Mouse (Mus musculus) gonadal fat pad, adult 2 months (tissue): Measurements from ENCODE around the gene Mief1. TPM values are rescaled to one million over a fixed set of nuclear protein-coding genes. Genes with fewer than 3 reads are reported as not detected.

Experiments
- DNase-seq: peaks from one replicate; pipeline ENCODE4 v3.0.0-alpha.2; 2012; ENCODE audit warnings: low read depth
- polyA plus RNA-seq: library from polyadenylated mRNA; depleted of rRNA; stranded (reverse); fragments of >200 nt; gene quantifications from 2 replicates; pipeline ENCODE4 v1.2.3, GENCODE M21; 2012; rRNA removed

Gene Mief1
- 14.9 and 16.3 TPM in 2 replicates for polyA plus RNA-seq

- peak; percentile 65 for DNase-seq
Measured at GRCm38 (mm10) chr15:80233733-80234509, at the start of gene Mief1. Mief1 (plus strand) TSS chr15:80234018.

DNA sequence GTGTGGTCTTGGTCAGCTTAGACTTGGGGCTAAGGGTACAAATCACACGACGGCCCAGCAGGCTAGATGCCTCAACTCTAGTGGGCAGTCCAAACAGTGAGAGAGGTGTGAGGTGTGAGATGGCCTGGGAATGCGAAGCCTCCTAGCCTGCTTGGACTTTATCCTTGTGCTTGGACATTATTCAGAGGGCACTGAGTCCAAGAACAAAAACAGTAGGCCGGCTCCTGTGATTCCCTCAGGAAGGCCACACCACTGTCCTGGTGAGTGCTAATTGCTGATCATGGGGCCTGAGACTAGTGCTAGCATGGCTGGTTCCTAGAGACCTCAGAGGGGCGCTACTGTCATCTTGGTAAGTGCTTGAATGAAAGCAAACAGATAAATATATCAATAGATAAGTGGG lies 44.9 kb upstream of the Mief1 start:
- no peak for DNase-seq

DNA sequence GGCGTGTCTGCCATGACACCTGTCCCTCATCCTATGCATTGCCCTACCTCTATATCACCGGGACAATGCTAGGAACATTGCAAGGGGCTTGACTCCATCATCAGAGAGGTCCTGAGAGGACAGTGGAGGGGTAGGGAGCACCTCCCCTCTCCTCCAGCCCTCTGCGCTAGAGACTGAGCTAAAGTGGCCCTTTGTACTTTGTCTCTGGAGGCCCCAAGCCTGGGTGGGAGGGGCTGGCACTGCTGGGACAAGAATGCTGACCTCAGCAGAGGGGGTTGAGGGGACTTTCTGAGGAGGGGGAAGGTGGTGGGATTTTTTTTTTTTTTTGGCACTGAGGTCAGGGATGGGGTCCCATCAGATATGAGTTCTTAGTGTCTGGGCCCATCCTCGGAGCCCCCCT lies 43.7 kb upstream of the Mief1 start:
- DNase-seq: no peak

DNA sequence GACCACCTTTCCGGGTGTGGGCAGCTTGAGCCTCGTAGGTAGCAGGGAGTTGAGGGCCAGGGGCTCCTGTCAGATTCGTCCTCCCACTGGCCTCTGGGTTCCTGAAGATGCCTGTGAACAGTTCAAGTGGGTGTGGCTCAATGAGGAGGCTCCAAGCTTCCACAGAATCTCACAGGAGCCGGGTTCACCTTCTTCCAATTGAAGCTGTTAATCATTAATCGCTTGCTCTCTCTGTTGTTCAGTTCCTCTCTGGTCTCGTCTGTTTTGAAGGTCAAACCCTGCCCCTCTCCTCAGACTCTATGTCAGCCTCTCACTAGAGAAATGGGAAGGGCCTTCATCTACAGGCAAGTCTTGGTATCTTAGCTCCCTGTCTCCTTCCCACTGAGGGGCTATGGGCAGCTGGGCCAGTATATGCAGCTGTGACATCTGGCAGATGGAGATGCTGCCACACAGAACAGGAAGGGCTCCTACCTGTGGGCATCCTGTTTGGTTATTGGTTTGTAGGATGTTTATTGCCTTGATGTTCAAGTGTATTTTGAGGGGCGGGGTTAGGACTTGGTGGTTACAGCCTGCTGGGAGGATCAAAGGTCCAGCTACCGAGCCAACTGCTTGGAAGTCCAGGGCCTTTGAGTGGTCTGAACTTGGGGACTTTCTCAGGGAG lies 42.1 kb upstream of the Mief1 start:
- no peak for DNase-seq

DNA sequence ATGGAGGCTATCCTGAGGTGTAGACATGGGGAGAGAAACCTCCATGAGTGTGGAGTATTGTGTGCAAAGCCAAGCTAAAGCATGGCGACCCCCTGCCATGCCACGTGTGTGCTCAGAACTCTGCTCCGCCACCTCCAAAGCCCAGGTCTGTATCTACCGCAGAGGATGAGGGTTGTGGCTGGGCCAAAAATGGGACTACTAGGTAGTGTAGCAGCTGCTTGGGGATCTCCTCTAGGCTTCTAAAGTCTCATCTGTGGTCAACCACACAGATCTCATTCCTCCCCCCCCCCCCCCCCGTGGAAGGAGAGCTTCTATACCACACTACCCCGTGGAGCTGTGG lies 41.6 kb upstream of the Mief1 start:
- no peak for DNase-seq

GRCm38 (mm10) chr15:80192847-80193246 lies 41.0 kb upstream of the Mief1 start:
- no peak for DNase-seq

GRCm38 (mm10) chr15:80199556-80199955 lies 34.3 kb upstream of the Mief1 start:
- DNase-seq: no peak

DNA sequence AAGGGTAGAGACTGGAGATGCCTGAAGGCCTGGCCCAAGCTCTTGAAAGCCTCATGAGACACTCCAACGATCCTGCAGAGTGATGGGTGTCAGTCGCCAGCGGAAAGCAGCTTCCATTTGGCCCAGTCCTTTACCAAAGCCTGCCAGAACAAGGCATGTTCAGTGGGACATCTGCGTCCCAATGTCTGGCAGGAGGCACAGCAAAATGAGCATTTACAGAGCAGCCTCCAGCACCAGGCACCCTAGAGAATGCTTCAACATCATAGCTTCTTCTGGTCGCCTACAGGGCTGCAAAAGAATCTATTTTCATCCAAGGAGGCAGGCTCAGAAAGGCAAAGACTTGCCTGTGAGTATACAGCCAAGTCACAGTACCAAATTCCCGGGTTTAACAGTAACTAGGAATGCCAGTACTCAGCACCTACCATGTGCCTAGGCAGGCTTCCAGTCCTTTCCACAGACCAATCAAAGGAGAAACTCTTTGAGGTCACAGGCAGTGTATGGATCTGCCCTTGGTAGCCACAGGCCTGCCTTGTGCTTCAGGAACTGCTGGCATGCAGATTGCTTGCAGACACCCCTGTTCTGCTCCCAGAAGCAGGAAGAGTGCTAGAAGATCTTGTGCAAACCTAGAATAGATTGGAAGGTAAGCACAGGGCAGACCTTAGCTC lies 31.6 kb upstream of the Mief1 start:
- no peak for DNase-seq

DNA sequence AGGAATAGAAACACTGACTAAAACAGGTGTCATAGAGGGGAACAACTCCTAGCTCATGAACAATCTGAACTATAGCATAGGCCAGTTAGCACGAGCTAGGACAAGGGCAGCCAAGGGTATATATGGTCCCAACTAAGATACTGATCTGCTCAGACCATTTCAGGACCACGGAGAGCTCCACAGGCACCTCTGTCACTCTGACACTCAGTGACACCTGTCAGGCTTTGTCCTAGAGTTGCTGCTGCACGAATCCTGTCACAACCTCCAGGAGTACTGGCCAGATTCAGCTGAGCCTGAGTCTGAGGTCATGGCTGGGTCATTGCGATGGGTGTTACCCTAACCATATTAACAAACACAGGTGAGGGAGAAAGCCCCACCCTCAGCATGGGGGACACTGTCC lies 30.4 kb upstream of the Mief1 start:
- DNase-seq: no peak

GRCm38 (mm10) chr15:80206057-80206565 lies 27.7 kb upstream of the Mief1 start:
- DNase-seq: no peak

- no peak for DNase-seq
Measured at GRCm38 (mm10) chr15:80208446-80208845, 25.4 kb upstream of the Mief1 start.

DNA sequence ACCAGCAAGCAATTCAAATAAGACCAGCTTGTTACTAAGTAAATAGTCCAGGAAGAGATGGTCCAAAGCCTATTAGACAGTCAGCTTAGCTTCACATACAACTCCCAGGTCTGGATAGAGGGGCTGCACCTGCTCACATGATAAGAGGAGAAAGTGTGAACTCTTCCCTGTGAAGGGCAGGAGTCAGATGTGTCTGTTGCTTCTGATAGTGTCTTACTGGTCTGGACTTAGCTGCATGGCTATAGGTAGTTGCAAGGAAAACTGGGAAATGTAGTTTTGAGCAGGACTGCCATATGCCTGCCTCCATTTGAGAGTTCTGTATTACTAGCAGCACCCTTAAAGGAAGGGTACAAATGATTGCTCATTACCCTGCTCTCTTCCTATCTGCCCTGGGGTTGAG lies 20.1 kb upstream of the Mief1 start:
- no peak for DNase-seq

DNA sequence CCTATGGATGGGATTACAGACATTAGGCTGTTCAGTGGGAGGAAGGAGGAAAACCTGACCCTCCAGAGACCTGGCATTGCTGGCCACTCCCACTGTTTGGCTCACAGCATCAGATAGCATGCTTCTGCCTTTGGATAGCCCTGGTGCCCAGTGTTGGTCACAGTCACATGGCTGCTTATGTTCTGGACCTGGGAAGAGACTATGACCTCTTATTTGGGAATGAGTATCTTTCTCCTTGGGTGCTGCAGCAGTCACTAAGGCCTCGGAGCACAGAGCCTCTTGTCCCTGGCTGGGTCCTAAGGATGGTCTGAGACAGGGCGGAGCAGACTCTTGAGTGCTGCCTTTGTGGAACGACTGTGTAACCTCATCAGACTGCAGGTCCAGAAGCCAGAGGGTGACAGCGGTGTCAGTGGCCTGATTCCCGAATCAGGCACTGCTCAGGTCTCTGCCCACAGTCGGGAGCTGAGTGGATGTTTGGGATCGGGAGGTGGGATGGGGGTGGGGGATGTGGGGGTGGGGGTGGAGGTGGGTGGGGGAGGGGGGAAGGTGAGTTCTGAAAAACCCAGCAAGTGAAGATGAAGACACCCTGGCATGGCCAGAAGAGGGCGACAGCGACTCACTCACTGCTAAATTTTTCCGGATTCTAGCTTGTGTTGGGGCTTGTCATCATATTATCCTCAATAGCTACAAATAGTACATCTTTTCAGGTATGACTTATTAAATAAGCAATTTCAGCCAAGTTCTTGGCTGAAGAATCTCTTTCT lies 17.9 kb upstream of the Mief1 start:
- DNase-seq: no peak

DNA sequence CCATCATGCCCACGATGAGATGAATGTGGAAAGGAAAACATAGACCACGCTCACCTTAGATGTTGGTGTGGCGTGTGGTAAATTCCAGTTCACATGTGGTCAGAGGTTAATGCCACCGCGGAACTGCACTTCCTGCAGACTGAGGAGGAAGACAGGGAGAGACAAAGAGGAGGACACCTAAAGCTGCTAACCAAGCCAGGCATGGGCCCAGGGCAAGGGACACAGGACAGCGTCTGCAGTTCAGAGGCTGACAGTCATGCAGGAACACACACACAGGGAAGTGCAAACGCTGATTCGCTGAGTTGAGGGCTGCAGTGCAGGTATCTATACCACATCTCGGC lies 17.4 kb upstream of the Mief1 start:
- no peak for DNase-seq

- no peak for DNase-seq
Measured at GRCm38 (mm10) chr15:80217476-80217875, 16.3 kb upstream of the Mief1 start.

- no peak for DNase-seq
Measured at GRCm38 (mm10) chr15:80219211-80219610, 14.6 kb upstream of the Mief1 start.

- DNase-seq: no peak
Measured at GRCm38 (mm10) chr15:80219705-80220657, 13.8 kb upstream of the Mief1 start.

- DNase-seq: no peak
Measured at GRCm38 (mm10) chr15:80221031-80221430, 12.8 kb upstream of the Mief1 start.

GRCm38 (mm10) chr15:80223751-80224150 lies 10.1 kb upstream of the Mief1 start:
- no peak for DNase-seq

GRCm38 (mm10) chr15:80225208-80225607 lies 8.6 kb upstream of the Mief1 start:
- no peak for DNase-seq

- no peak for DNase-seq
Measured at GRCm38 (mm10) chr15:80225796-80226195, 8.0 kb upstream of the Mief1 start.
